Mouse (Mus musculus): ENCODE results near the gene Olfr548-ps1.

DNA sequence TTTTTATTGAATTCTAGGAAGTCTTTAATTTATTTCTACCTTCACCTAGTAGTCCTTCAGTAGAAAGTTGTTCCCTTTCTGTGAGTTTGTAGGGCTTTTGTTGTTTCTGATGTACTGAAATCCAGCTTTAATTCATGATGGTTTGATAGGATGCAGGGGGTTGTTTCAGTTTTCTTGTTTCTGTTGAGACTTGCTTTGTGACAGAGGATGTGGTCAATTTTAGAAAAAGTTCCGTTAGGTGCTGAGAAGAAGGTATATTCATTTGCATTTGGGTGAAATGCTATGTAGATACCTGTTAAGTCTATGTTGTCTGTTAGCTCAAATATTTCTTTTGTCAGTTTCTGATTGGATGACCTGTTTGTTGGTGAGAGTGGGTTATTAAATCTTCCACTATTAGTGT is 11.6 kb upstream of the Olfr548-ps1 start:
- TF ChIP-seq CTCF (IDR thresholded peaks at IDR 0.05; ENCODE audit: insufficient read depth, low read length) (no peak), POLR2A (IDR thresholded peaks at IDR 0.05; ENCODE audit: borderline replicate concordance, extremely low read depth, low read depth, low read length) (no peak)
